Mouse (Mus musculus) MEL (cell line): ENCODE data around the gene Shq1.

Experiments used
- CHD2 ChIP-seq: IDR thresholded peaks from 2 replicates; pipeline ENCODE4 v1.6.1; 2011; ENCODE audit warnings: low read length, improper control_type of control experiment
- E2F4 ChIP-seq: IDR thresholded peaks from 2 replicates; pipeline ENCODE4 v1.6.1; 2011; ENCODE audit warnings: low read depth, low read length, improper control_type of control experiment, borderline replicate concordance
- EP300 ChIP-seq, 2 experiments: IDR thresholded peaks; 2 replicates each; pipeline ENCODE4 v1.6.1; 2011; ENCODE audit warnings: improper control_type of control experiment in 2 of 2, low read length in 2 of 2, low read depth in 1 of 2, mild to moderate bottlenecking in 1 of 2
- JUND ChIP-seq: IDR thresholded peaks from 2 replicates; pipeline ENCODE4 v1.6.1; 2011; ENCODE audit warnings: low read depth, mild to moderate bottlenecking, improper control_type of control experiment, low read length
- MAZ ChIP-seq: IDR thresholded peaks from 2 replicates; pipeline ENCODE4 v1.6.1; 2012; ENCODE audit warnings: low read depth, mild to moderate bottlenecking, inconsistent platforms, low read length, improper control_type of control experiment
- MXI1 ChIP-seq: IDR thresholded peaks from 2 replicates; pipeline ENCODE4 v1.6.1; 2011; ENCODE audit warnings: mild to moderate bottlenecking, low read depth, low read length, improper control_type of control experiment
- MYC ChIP-seq: IDR thresholded peaks from 2 replicates; pipeline ENCODE4 v1.6.1; 2011; ENCODE audit warnings: low read depth, mild to moderate bottlenecking, low read length, improper control_type of control experiment, moderate library complexity
- NRF1 ChIP-seq: IDR thresholded peaks from 2 replicates; pipeline ENCODE4 v1.6.1; 2014; ENCODE audit warnings: low read depth, mild to moderate bottlenecking, inconsistent platforms, low read length, improper control_type of control experiment, moderate library complexity; ENCODE audit not compliant: poor library complexity, insufficient read depth, severe bottlenecking
- POLR2A ChIP-seq, 2 experiments: IDR thresholded peaks; 2 replicates each; pipeline ENCODE4 v1.6.1; 2011 to 2012; ENCODE audit warnings: low read length in 2 of 2, mild to moderate bottlenecking in 2 of 2, control low read depth in 1 of 2, improper control_type of control experiment in 1 of 2, low read depth in 1 of 2, moderate library complexity in 1 of 2; ENCODE audit not compliant: control insufficient read depth in 1 of 2, insufficient read depth in 1 of 2, poor library complexity in 1 of 2
- RAD21 ChIP-seq: IDR thresholded peaks from 2 replicates; pipeline ENCODE4 v1.6.1; 2011; ENCODE audit warnings: mild to moderate bottlenecking, low read depth, low read length, improper control_type of control experiment
- SIN3A ChIP-seq: IDR thresholded peaks from 2 replicates; pipeline ENCODE4 v1.6.1; 2012; ENCODE audit warnings: low read length, improper control_type of control experiment, inconsistent platforms
- TAL1 ChIP-seq: IDR thresholded peaks from 2 replicates; pipeline ENCODE4 v1.6.1; 2012; ENCODE audit warnings: mild to moderate bottlenecking, inconsistent platforms, low read length, moderate library complexity, mixed read lengths
- ZKSCAN1 ChIP-seq: IDR thresholded peaks from 2 replicates; pipeline ENCODE4 v1.6.1; 2012; ENCODE audit warnings: low read depth, mild to moderate bottlenecking, inconsistent platforms, low read length, improper control_type of control experiment, moderate library complexity
- ZNF384 ChIP-seq: IDR thresholded peaks from 2 replicates; pipeline ENCODE4 v1.6.1; 2012; ENCODE audit warnings: low read depth, mild to moderate bottlenecking, inconsistent platforms, low read length, improper control_type of control experiment

DNA sequence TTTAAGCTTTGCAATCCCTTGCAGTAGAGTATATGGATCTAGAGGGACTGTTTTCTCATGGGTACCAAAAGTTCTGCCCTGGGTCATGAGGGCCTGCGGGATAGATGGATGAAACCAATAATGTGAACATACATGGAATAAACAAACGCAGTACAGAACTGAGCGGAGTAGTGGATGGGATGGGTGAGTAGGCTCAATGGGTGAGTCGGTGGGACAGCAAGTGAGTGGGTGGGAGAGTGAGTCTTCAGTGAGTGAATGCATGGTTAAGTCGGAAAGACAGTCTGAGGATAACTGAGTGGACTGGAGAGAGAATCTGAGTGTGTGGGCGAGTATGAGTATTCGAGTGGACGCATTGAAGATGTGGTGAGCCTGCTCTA is 33.2 kb upstream of the Shq1 start:
- TF ChIP-seq MYC (no peak), MXI1 (no peak), CHD2 (no peak), ZNF384 (no peak), E2F4 (no peak), POLR2A (IDR thresholded peaks at IDR 0.05; ENCODE audit: control insufficient read depth in 1 of 2, insufficient read depth in 1 of 2, low read depth in 1 of 2, low read length in 2 of 2, poor library complexity in 1 of 2) (no peak), EP300 (IDR thresholded peaks at IDR 0.05; ENCODE audit: low read depth in 1 of 2, low read length in 2 of 2) (no peak), TAL1 (no peak), MAZ (no peak), JUND (no peak), NRF1 (no peak), ZKSCAN1 (no peak), RAD21 (no peak), SIN3A (no peak)
